Mouse (Mus musculus): ENCODE data around the gene Lhx9.

DNA sequence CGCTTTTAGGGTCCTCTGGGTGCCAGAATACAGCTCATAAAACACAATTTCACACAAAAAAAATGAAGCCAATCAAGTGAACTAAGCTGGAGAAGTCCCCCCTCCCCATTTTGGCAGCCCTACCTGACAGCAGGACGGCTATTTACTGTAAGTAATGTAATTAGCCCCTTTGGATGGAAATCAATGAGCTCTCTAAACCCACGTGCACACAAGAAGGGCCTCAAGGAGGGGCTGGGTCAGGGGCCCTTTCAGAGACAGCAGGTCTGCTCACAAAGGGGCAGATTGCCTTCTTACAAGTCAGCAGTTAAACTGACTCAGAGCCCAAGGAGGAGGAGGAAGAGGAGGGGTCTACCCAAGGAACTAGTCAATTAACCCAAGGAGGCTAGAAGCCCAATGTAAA is 4.2 kb downstream of the Lhx9 start:
- TF ChIP-seq MAFK (IDR thresholded peaks at IDR 0.05; ENCODE audit: insufficient read depth, low read depth, low read length) (no peak), ZNF384 (IDR thresholded peaks at IDR 0.05; ENCODE audit: low read depth, low read length) (no peak), CHD2 (IDR thresholded peaks at IDR 0.05; ENCODE audit: low read depth, low read length) (no peak), ZC3H11A (IDR thresholded peaks at IDR 0.05; ENCODE audit: borderline replicate concordance, low read depth, low read length) (no peak)

Data from ES-E14 (cell line).